Mouse (Mus musculus): ENCODE data around the gene Tdp1.
A peak's percentile ranks its signal among the peaks of the same experiment; 100 is the strongest.

Tdp1 gene

GRCm38 (mm10) chr12:99873443-99873842 lies 10.9 kb upstream of the Tdp1 start:
- Histone ChIP-seq H3K36me3 (ENCODE audit: control insufficient read depth, insufficient read depth, low read length, poor library complexity, severe bottlenecking) (no peaks in the 10 kb centered on the region), H3K27me3 (ENCODE audit: control insufficient read depth, insufficient read depth, low read length, poor library complexity, severe bottlenecking) (no peaks in the 10 kb centered on the region)
- DNase-seq (ENCODE audit: low read depth, low spot score), result no peak

DNA sequence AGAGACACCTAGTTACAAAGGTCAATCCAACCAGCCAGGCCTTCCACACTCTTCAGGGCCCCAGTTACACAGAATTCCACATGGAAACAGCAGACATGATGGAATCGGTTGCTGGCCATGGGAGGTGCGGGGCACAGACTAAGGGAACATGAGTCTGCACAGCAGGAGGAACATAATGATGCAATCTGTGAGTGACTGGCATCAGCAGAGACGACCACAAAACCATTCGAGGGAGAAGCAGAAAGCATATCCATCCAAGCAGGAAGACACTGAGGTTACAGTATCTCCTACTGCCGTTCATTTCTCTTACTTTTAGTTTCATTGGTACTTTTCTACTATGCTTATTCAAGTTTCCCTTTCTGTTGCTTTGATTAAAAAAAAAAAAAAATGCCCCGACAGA lies 9.7 kb upstream of the Tdp1 start:
- Histone ChIP-seq H3K36me3 (ENCODE audit: control insufficient read depth, insufficient read depth, low read length, poor library complexity, severe bottlenecking) (no peaks in the 10 kb centered on the region), H3K27me3 (ENCODE audit: control insufficient read depth, insufficient read depth, low read length, poor library complexity, severe bottlenecking) (no peaks in the 10 kb centered on the region)
- peak; percentile 63 for DNase-seq (ENCODE audit: low read depth, low spot score)

DNA sequence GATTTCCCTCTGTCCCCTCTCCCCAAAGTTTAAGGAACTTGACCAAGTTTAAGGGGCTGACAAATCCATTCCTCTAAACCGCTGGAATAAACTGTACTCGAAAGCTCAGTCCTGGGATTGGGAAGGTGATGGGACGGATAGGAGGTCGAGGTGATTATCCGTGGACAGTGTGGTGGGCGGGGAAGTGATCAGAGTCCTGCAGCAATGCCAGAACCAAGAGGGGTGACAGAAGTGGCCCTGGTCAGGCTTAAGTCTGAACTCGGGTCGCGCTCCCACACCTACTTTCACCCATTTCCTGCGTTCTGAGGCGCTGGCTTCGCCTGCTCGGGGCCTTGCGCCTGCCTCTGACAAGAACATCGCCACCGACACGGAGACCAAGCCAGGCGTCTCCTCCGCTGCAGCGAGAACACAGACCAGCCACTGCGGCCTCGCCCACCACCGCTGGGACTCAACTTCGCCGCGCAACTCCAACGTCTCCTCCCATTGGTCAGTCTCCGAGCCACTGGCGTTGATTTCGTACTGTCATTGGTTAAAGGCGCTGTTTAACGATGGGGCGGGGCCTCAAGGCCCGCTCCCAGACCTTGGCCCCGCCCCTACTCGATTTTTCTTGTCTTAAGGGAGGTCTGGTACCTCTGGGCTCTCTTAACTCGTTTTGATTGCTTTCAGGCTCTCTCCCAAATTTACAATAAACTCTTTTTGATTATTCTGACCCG lies 1.2 kb upstream of the Tdp1 start:
- no peaks in the 10 kb centered on the region for H3K36me3 ChIP-seq (ENCODE audit: control insufficient read depth, insufficient read depth, low read length, poor library complexity, severe bottlenecking)
- no peaks in the 10 kb centered on the region for H3K27me3 ChIP-seq (ENCODE audit: control insufficient read depth, insufficient read depth, low read length, poor library complexity, severe bottlenecking)
- peak; percentile 95 for DNase-seq (ENCODE audit: low read depth, low spot score)

DNA sequence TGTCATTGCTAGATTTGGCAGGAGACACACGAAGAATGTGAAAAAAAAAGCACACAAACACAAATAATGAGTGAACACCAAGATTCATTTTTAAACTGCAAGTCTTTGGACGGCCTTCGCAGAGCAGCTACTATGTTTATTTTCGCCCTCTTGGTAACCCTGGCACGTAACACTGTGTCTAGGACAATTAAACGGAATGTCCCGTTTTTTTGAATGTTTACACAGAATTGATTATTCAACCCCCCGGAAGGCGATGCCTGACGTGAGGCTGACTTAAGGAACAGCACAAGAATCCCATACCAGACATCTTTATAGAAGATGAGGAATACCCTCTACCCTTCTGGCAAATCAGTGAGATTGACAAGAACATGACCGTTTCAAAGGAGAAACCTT lies 608 bp upstream of the Tdp1 start:
- DNase-seq (ENCODE audit: low read depth, low spot score), result no peak
- H3K27me3 ChIP-seq (ENCODE audit: control insufficient read depth, insufficient read depth, low read length, poor library complexity, severe bottlenecking), result no peaks in the 10 kb centered on the region
- no peaks in the 10 kb centered on the region for H3K36me3 ChIP-seq (ENCODE audit: control insufficient read depth, insufficient read depth, low read length, poor library complexity, severe bottlenecking)

DNA sequence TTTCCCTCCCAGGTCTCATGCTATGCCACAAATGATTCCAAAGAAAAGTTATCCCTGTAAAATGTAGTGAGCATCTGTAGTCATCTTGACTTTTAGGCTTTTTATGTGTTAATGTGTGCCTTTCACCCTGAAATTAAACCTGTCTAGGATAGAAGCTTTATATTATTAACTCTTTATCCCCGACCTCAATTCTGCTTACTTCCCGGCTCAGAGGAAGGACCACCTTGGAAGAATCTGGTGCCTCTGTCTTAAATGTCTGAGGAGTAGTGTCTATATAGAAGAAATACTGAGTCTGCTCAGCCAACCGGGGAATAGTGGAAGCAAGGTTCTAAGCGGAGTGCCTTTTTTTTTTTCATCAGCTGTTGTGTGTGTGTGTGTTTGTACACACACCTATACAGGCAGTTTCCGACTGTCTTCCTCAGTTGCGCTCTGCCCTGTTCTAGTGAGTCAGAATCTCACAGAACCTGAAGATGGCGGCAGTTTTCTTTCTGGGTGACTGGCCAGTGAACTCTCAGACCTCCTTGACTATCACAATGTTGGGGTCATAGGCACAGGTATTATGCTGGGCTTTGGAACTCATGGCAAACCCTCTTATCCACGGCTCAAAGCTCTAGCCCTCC lies 1.1 kb downstream of the Tdp1 start:
- H3K27me3 ChIP-seq (ENCODE audit: control insufficient read depth, insufficient read depth, low read length, poor library complexity, severe bottlenecking), result no peaks in the 10 kb centered on the region
- peak; percentile 12 for DNase-seq (ENCODE audit: low read depth, low spot score)
- H3K36me3 ChIP-seq (ENCODE audit: control insufficient read depth, insufficient read depth, low read length, poor library complexity, severe bottlenecking), result no peaks in the 10 kb centered on the region

GRCm38 (mm10) chr12:99897846-99898245 lies 13.5 kb downstream of the Tdp1 start:
- no peak for DNase-seq (ENCODE audit: low read depth, low spot score)
- H3K36me3 ChIP-seq (ENCODE audit: control insufficient read depth, insufficient read depth, low read length, poor library complexity, severe bottlenecking), result no peaks in the 10 kb centered on the region; the same call in 1 of the 2 replicates
- no peaks in the 10 kb centered on the region; the same call in 1 of the 2 replicates for H3K27me3 ChIP-seq (ENCODE audit: control insufficient read depth, insufficient read depth, low read length, poor library complexity, severe bottlenecking)

GRCm38 (mm10) chr12:99898248-99898870 lies 14.0 kb downstream of the Tdp1 start:
- no peaks in the 10 kb centered on the region; the same call in 1 of the 2 replicates for H3K27me3 ChIP-seq (ENCODE audit: control insufficient read depth, insufficient read depth, low read length, poor library complexity, severe bottlenecking)
- DNase-seq (ENCODE audit: low read depth, low spot score), result no peak
- no peaks in the 10 kb centered on the region; the same call in 1 of the 2 replicates for H3K36me3 ChIP-seq (ENCODE audit: control insufficient read depth, insufficient read depth, low read length, poor library complexity, severe bottlenecking)

GRCm38 (mm10) chr12:99899991-99900390 lies 15.7 kb downstream of the Tdp1 start:
- Histone ChIP-seq H3K36me3 (ENCODE audit: control insufficient read depth, insufficient read depth, low read length, poor library complexity, severe bottlenecking) (no peaks in the 10 kb centered on the region), H3K27me3 (ENCODE audit: control insufficient read depth, insufficient read depth, low read length, poor library complexity, severe bottlenecking) (no peaks in the 10 kb centered on the region; the same call in 1 of the 2 replicates)
- DNase-seq (ENCODE audit: low read depth, low spot score), result peak; percentile 57

DNA sequence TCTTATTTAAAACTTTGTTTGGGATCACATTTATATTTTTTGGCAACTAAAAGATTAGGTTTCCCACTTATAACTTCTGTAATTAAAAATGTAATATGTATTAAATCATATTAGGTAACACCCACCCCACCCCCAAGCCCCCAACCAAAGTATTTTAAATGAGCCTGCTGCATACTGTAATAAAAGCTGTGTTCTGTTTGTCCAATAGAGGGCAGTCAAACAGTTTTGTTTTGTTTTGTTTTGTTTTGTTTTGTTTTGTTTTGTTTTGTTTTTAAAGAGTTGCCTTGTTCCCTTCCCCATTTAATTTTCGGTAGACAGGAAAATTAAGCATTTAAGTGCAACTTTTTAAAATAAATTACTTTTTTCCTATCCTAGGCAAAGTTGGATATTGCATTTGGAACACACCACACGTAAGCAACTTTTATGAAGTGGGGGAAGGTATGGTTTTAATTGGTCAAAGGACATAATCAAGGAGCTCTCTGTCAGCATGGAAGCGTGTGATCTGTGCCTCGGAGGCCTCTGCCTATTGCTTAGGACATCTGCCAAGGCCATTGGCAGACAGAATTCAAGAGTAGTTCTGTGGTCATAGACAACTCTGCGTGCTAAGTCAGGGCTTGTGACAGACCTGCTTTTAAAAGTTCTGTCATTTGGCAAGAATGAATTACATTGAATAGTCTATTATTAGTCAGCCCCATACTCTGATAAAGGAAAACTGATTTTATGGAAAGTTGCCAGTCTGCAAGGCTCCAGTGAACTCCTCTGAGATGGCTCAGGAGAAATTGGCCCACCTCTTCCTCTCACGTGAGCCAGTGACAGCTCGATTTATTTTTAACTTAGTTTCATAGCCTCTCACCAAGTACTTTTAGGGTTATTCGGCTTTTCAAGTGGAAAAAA lies 17.9 kb downstream of the Tdp1 start:
- Histone ChIP-seq H3K27me3 (ENCODE audit: control insufficient read depth, insufficient read depth, low read length, poor library complexity, severe bottlenecking) (no peaks in the 10 kb centered on the region; the same call in 1 of the 2 replicates), H3K36me3 (ENCODE audit: control insufficient read depth, insufficient read depth, low read length, poor library complexity, severe bottlenecking) (no peaks in the 10 kb centered on the region; the same call in none of the 2 replicates)
- peak; percentile 65 for DNase-seq (ENCODE audit: low read depth, low spot score)

- Histone ChIP-seq H3K36me3 (ENCODE audit: control insufficient read depth, insufficient read depth, low read length, poor library complexity, severe bottlenecking) (no peaks in the 10 kb centered on the region; the same call in none of the 2 replicates), H3K27me3 (ENCODE audit: control insufficient read depth, insufficient read depth, low read length, poor library complexity, severe bottlenecking) (no peaks in the 10 kb centered on the region; the same call in 1 of the 2 replicates)
- DNase-seq (ENCODE audit: low read depth, low spot score), result peak; percentile 72
These were observed 18.6 kb downstream of the Tdp1 start for GRCm38 (mm10) chr12:99902867-99903370.

DNA sequence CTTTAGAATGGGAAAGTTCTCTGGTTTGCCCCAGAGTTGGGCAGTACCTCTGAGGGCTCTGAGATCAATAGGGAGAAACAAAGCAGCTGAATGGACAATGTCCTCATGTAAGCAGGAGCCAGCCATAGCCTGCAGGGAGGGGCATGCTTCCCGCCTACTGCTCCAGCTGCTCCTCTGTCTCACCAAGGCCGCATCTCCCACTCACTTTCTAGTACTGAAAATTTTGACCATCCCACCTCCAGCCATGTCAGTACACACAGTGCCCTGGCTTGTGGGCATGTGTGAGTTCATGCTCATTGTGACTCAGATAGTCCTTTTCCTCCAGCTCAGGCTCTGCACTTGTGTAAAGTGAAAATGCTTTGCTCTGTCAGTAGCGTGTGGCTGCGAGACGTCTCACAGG lies 20.2 kb downstream of the Tdp1 start:
- H3K27me3 ChIP-seq (ENCODE audit: control insufficient read depth, insufficient read depth, low read length, poor library complexity, severe bottlenecking), result no peaks in the 10 kb centered on the region; the same call in 1 of the 2 replicates
- DNase-seq (ENCODE audit: low read depth, low spot score), result no peak
- no peaks in the 10 kb centered on the region; the same call in none of the 2 replicates for H3K36me3 ChIP-seq (ENCODE audit: control insufficient read depth, insufficient read depth, low read length, poor library complexity, severe bottlenecking)

DNA sequence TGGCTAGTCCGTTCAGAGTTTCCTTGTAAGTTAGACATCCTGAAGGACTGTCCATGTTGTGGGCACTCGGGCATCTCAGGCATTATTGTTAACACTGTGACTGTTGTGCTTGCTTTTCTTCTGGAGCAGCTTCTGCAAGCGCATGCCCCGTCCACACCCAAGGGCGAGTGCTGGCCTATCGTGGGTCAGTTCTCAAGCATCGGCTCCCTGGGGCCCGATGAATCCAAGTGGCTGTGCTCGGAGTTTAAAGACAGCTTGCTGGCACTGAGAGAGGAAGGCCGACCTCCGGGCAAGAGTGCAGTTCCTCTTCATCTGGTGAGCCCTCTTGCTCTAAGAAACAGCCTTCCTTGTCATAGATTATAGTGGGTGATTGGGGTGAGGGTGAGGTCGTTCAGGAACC lies 27.1 kb downstream of the Tdp1 start:
- peaks cover 5% of the 10 kb centered on the region for H3K36me3 ChIP-seq (ENCODE audit: control insufficient read depth, insufficient read depth, low read length, poor library complexity, severe bottlenecking)
- DNase-seq (ENCODE audit: low read depth, low spot score), result no peak
- no peaks in the 10 kb centered on the region for H3K27me3 ChIP-seq (ENCODE audit: control insufficient read depth, insufficient read depth, low read length, poor library complexity, severe bottlenecking)

- Histone ChIP-seq H3K36me3 (ENCODE audit: control insufficient read depth, insufficient read depth, low read length, poor library complexity, severe bottlenecking) (peaks cover 5% of the 10 kb centered on the region; the same call in 1 of the 2 replicates), H3K27me3 (ENCODE audit: control insufficient read depth, insufficient read depth, low read length, poor library complexity, severe bottlenecking) (no peaks in the 10 kb centered on the region)
- DNase-seq (ENCODE audit: low read depth, low spot score), result no peak
These were observed 33.6 kb downstream of the Tdp1 start for GRCm38 (mm10) chr12:99917800-99918427.

DNA sequence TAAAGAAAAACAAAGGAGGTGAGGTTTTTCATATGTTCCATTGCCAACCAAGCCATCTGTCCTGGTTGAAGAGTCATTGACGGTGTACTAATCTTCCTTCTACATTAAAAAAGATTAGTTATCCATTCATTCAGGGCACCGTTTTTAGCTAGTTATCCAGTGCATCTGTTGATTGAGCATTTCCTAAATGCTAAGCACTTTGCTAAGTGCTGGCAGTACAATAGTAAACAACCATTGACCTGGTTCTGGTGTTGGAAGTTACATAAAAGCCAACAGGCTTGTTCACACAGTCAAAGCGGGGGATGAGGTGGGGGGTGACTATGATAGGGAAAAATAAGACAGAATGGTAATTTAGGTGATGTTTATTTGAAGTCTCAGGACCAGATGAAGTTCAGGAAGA lies 35.3 kb downstream of the Tdp1 start:
- Histone ChIP-seq H3K36me3 (ENCODE audit: control insufficient read depth, insufficient read depth, low read length, poor library complexity, severe bottlenecking) (peaks cover 4% of the 10 kb centered on the region; the same call in 1 of the 2 replicates), H3K27me3 (ENCODE audit: control insufficient read depth, insufficient read depth, low read length, poor library complexity, severe bottlenecking) (no peaks in the 10 kb centered on the region)
- no peak for DNase-seq (ENCODE audit: low read depth, low spot score)

Data from splenic B cell, adult 2 months (primary cell).